Mouse (Mus musculus): ENCODE results near the gene Ablim1.
"Not testable (repeated sequence)": the region's sequence is repeated elsewhere in the genome, so short reads cannot be mapped to it uniquely, and the experiment has no call there.

Gene Ablim1

DNA sequence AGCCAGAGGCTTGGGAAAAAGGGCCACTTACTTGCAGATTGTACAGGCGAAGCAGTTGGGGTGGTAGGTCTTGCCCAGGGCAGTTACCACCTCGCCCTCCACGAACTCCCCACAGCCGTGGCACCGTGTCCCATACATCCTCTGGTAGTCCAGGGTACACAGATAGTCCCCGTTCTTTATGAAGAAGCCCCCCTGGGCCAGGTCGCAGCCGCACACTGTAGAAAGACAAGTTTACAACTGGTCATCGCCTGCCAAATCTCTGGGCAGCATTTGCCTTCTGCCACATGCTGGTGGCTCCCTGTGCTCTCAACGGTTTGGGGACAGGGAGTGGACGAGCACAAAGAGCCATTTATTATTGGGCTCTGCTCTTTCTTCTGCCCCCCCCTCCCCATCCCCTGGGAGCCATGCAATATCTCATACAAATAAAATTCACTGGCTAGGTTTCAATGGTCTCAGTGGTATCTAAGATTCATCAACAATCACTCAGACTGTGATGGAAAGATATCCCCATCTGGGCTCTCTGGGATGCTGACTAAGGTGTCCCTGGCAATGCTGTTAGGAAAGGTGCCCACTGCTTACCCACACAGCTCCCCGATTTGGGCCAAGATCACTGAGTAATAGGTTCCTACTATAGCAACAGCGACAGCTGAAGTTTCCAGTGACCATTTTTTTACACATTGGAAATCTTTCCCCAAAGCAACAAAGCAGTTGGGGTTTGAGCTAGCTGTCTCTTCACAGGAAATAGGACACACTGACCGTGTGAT lies 159.4 kb downstream of the Ablim1 start:
- DNase-seq (ENCODE audit: low read depth, low spot score) = no peak

DNA sequence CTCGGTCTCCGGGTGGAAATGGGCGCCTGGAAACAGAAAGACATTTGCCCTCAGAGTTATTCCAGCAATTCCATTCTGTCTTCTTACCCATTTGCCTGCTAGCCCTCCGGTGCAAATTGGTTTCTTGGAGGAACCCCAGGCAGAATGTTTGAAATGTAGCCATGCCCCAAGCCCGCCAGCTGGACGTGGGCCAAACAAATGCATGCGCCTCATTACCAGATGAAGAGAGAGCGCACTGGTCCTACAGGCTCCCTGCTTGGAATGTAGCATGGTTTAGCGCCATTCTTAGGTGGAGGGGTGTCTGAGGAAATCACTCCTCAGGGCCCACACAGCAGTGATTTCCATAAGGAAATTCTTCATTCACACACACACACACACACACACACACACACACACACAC lies 162.4 kb downstream of the Ablim1 start:
- DNase-seq (ENCODE audit: low read depth, low spot score) = no peak

GRCm38 (mm10) chr19:57151504-57151903 lies 163.2 kb downstream of the Ablim1 start:
- no peak for DNase-seq (ENCODE audit: low read depth, low spot score)

DNA sequence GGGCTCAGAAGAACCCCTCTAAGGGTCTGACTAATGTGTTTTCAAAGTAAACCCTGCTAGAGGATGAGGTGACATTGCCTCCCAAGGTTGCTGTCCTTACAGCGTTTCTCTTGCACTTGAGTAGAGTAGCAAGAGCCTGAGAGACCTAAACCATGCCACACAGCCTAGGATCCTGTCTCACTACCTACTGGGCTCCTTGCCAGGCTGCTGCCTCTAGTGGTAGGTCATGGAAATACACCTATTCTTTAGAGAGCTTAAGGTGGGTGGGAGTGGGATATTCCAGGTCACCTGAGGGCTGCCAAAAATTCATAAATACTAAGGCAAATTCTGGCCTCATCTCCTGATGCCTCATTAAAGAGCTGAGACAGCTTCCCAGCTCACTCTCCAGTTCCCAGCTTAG lies 164.4 kb downstream of the Ablim1 start:
- DNase-seq (ENCODE audit: low read depth, low spot score) = no peak

GRCm38 (mm10) chr19:57147746-57148145 lies 167.0 kb downstream of the Ablim1 start:
- no peak for DNase-seq (ENCODE audit: low read depth, low spot score)

GRCm38 (mm10) chr19:57146936-57147335 lies 167.8 kb downstream of the Ablim1 start:
- no peak for DNase-seq (ENCODE audit: low read depth, low spot score)

- DNase-seq (ENCODE audit: low read depth, low spot score) = no peak
These were observed 171.1 kb downstream of the Ablim1 start for GRCm38 (mm10) chr19:57143646-57144045.

GRCm38 (mm10) chr19:57141756-57142461 lies 172.8 kb downstream of the Ablim1 start:
- no peak for DNase-seq (ENCODE audit: low read depth, low spot score)

DNA sequence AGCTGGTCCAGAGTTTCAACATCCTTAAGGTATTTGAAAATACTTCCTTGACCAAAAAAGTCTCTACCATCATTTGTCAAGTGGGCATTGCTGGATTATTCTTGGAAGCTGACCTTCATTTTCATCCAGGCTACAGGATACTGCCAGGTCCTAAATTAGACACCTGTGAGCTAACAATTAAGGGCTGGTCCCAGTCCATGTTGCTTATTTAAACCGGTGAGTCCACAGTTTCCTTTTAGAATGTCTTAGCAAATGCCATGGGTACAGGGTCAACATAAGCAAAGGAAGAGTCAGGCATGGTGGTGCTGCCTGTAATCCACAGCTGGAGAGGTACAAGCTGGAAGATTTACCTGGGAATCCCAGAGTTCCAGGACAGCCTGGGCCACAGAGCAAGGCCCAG lies 173.8 kb downstream of the Ablim1 start:
- no peak for DNase-seq (ENCODE audit: low read depth, low spot score)

GRCm38 (mm10) chr19:57140071-57140470 lies 174.6 kb downstream of the Ablim1 start:
- no peak for DNase-seq (ENCODE audit: low read depth, low spot score)

GRCm38 (mm10) chr19:57138909-57139617 lies 175.7 kb downstream of the Ablim1 start:
- no peak for DNase-seq (ENCODE audit: low read depth, low spot score)

DNA sequence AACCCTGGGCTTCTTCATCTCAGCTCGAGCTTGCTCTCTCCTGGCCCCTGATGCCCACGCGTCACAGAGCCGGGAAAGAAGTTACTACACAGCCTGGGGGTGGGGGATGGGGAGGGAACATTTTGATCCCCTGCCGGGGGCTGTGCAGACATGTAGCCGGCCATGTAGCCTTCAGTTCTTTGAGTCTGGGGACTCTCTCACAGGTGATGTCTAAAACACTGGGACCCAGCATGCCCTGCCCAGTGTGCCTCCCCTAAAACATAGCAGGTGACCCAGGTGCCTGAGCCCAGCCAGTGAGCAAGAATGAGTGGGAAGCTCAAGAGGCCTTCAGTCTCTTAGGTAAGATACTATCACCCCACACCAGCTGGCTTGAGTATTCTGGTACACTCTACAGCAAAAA lies 176.2 kb downstream of the Ablim1 start:
- DNase-seq (ENCODE audit: low read depth, low spot score) = no peak

DNA sequence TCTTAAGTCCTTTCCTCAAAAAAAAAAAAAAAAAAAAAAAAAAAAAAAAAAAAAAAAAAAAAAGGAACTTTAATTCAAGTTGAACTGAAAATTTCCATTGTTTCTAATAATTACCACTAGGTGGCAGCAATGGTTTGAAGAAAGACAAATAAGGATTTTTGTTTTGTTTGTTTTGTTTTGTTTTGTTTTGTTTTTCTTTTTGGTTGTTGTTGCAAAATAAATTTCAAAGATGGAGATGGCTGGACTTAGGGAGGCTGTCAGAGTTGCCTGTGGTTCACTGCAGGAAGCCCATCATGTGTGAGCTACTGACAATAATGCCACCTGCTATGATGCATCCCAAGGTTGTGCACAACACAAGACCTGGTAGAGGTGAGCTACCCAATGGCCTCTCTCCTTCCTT lies 176.7 kb downstream of the Ablim1 start:
- DNase-seq (ENCODE audit: low read depth, low spot score) = no peak

DNA sequence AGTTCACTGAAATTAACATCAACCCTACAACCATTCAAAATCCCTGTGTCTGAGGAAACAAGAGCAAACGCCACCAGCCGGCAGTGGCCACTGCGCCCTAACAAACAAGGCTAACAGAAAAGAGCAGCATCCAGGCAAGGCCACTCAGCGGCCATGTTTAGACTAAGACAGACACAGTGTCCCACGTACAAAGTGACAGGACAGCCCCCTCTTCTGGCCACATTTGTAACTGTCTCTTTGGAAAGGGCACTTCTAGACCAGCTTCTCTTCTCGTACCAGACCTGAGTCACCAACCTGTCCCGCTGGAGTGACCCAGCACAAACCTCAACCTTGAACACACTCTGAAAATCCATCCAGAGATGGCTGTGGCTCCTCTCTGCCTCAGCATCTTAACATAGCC lies 178.5 kb downstream of the Ablim1 start:
- DNase-seq (ENCODE audit: low read depth, low spot score) = no peak

DNA sequence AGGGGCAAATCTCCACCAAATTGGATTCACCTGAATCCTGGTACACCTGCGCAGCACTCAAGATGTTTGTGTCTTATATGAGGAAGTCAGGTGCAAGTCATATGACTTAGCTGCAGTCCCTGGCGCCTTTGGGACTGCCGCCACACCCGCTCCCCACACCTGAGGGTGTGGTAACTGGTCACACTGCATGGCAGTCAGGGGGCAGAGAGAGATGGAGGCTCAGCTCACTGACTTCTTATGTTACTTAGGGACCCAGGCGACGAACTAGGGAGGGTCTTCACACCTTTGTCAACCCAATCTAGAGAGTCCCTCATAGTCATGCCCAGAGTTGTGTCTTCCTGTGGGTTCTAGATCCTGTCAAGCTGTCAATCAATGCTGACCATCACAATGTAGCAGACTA lies 179.1 kb downstream of the Ablim1 start:
- DNase-seq (ENCODE audit: low read depth, low spot score) = not testable (repeated sequence)

DNA sequence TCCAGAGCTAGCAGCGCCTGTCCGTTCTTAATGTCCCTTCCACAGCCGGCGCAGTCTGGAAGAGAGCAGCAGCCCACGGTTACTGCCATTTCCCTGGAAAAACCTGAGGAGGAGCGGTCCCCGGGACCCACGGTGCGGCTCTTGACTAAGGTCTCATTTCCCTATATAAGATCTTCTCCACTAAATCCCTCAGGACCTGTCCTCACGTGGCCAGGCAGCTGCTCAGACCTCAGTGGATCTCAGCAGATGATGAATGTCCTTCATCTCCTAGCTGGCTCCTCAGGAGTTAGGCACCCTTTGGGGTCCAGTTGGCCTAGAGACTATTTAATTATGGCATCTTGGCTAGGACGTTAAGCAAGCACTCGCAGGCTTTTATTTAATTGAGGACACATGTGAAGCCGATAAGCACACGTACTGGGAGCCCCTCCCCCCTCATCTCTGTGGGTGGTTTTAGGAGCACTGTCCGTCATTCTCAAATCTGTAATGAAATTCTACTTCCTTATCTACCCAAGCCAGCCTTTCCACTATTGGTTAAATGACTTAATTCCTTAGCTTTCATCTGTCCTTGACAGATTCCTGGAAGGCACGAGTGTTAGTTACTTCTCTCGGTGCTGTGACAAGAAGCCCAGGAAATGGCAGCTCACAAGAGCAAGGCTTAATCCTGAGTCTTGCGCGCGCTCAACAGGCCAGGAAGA lies 179.9 kb downstream of the Ablim1 start:
- DNase-seq (ENCODE audit: low read depth, low spot score) = no peak

GRCm38 (mm10) chr19:57132916-57133520 lies 181.7 kb downstream of the Ablim1 start:
- no peak for DNase-seq (ENCODE audit: low read depth, low spot score)

DNA sequence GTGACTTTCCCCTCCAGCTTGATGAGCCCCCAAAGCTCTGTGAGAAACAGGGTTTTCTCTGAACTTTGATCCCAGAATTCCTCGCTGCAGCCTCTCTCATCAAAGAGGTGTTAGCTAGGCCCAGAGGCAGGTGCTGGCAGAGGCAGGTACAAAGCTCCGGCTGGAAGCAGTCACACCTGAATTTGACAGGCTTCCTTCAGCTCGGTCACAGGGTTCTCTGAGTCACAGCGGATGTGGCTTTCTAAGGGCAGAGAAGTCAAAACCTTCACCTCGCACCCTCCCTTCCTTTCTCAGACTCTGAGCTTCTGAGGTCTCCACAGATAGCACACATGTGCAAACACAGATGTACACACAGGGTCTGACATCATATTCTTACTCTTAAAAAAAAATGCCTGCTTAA lies 182.4 kb downstream of the Ablim1 start:
- no peak for DNase-seq (ENCODE audit: low read depth, low spot score)

- no peak for DNase-seq (ENCODE audit: low read depth, low spot score)
These were observed 183.4 kb downstream of the Ablim1 start for GRCm38 (mm10) chr19:57131366-57131765.

DNA sequence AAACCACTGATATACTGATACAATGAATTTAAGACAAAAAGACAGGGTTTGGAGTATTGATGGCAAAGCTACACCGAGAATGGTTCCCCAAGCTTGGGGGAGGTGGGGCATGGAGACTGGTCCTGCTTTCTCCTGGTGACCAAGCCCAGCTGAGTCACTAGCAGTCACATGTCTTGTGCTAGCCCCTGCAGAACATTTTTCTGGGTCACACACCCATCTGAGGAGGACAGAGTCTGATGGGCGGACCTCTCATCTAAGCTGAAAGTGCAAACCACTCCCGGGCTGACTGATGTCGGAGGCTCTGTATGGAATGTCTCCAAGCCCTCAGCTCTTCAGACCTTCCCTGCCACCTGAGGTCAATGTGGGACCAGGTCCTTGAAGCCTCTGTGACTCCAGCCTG lies 184.1 kb downstream of the Ablim1 start:
- no peak for DNase-seq (ENCODE audit: low read depth, low spot score)

DNA sequence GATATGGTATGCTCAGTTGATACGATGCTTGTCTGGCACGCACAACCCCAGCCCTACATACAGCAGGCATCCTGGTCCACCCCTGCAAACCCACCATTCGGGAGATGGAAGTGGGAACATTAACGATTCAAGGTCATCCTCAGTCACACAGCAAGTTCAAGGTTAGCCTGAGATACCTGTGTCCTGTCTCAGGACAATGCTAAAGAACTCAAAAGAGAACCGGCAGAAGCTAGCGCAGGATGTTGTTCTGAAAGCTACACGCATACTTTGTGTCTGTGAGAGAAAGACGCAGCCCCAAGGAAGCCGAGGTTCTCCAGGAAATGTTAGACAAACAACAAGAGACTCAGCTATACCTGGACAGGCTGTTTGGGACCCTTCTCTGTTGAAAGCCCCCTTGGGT lies 185.0 kb downstream of the Ablim1 start:
- DNase-seq (ENCODE audit: low read depth, low spot score) = no peak

DNA sequence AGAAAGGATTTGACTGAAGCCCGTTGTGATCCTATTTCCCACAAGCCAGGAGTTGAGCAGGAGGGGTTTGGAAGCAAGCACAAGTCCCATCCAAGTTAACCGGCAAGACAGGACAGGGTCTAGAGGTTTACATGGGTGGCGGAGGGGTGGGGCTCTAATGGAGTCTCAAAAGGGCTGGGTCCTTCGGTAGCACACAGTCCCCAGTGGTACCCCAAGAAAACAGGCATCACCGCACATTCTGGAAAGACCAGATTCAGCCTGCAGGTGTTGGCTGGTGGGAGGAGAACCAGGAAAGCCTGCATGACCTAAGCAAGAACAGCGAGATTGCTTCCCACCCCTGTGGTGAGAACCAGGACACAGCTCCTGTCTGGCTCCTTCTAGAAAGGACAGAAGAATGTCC lies 186.7 kb downstream of the Ablim1 start:
- no peak for DNase-seq (ENCODE audit: low read depth, low spot score)
